Comparison of ENCODE assay signal across 8 mouse cellular contexts in genomic region chr19:47795009-47795728, GRCm38 (mm10). TPM values are rescaled to one million over a fixed set of nuclear protein-coding genes. Genes with fewer than 3 reads are reported as not detected.
DNase-seq lines count a peak whose midpoint lies in the region; ATAC-seq and TF ChIP-seq lines count a peak whose summit lies in the region.

No protein-coding gene starts in this region.

- no peak overlapping the region for H3K4me2 ChIP-seq in intestine, postnatal 0 days (replicated peaks; ENCODE audit: low read depth)
- no peak overlapping the region for H3K4me2 ChIP-seq in intestine, embryonic 16.5 days (ENCODE audit: low read depth, low read length)
- no peak overlapping the region for H3K4me2 ChIP-seq in embryonic facial prominence, embryonic 14.5 days (ENCODE audit: low read depth, low read length)

- no peaks in the 10 kb centered on the region for H3K27me3 ChIP-seq in intestine, postnatal 0 days (replicated peaks; ENCODE audit: control insufficient read depth, insufficient read depth, low read length)
- H3K27me3 ChIP-seq in intestine, embryonic 16.5 days (replicated peaks; ENCODE audit: control insufficient read depth, insufficient read depth, low read length) = no peaks in the 10 kb centered on the region
- H3K27me3 ChIP-seq in embryonic facial prominence, embryonic 14.5 days (replicated peaks; ENCODE audit: control insufficient read depth, insufficient read depth, low read length) = no peaks in the 10 kb centered on the region

- 0 out of 2 replicates have a peak, but pooled peaks have one; percentile 28 for ATAC-seq in intestine, postnatal 0 days
- ATAC-seq in intestine, embryonic 16.5 days = no peak
- ATAC-seq in embryonic facial prominence, embryonic 14.5 days (ENCODE audit: low read depth) = no peak

- no peak overlapping the region for H3K27ac ChIP-seq in intestine, postnatal 0 days (ENCODE audit: low read depth, low read length)
- H3K27ac ChIP-seq in intestine, embryonic 16.5 days (ENCODE audit: low read length) = no peak overlapping the region
- H3K27ac ChIP-seq in embryonic facial prominence, embryonic 14.5 days (replicated peaks; ENCODE audit: low read depth, low read length) = no peak overlapping the region

- no peaks in the 10 kb centered on the region for H3K4me1 ChIP-seq in intestine, postnatal 0 days (replicated peaks; ENCODE audit: control insufficient read depth, insufficient read depth, low read length)
- H3K4me1 ChIP-seq in intestine, embryonic 16.5 days (ENCODE audit: control insufficient read depth, insufficient read depth, low read length) = no peaks in the 10 kb centered on the region
- H3K4me1 ChIP-seq in embryonic facial prominence, embryonic 14.5 days (ENCODE audit: control insufficient read depth, insufficient read depth, low read length) = no peaks in the 10 kb centered on the region

- no peaks in the 10 kb centered on the region for H3K9me3 ChIP-seq in intestine, postnatal 0 days (ENCODE audit: control insufficient read depth)
- no peaks in the 10 kb centered on the region for H3K9me3 ChIP-seq in intestine, embryonic 16.5 days (ENCODE audit: control insufficient read depth, low read length)
- H3K9me3 ChIP-seq in embryonic facial prominence, embryonic 14.5 days (ENCODE audit: control insufficient read depth, low read length) = no peaks in the 10 kb centered on the region

- 46% methylated on average over 15 of the region's 15 CpGs for WGBS in intestine, postnatal 0 days
- WGBS in intestine, embryonic 16.5 days = 54% methylated on average over 15 of the region's 15 CpGs
- 52% methylated on average over 15 of the region's 15 CpGs for WGBS in embryonic facial prominence, embryonic 14.5 days

- TF ChIP-seq CTCF in intestine, postnatal 0 days (IDR thresholded peaks at IDR 0.05; ENCODE audit: low read depth) = peak; percentile 84

- H3K36me3 ChIP-seq in intestine, postnatal 0 days (ENCODE audit: control insufficient read depth, insufficient read depth) = no peaks in the 10 kb centered on the region
- no peaks in the 10 kb centered on the region for H3K36me3 ChIP-seq in intestine, embryonic 16.5 days (ENCODE audit: control insufficient read depth, insufficient read depth, low read length)
- no peaks in the 10 kb centered on the region for H3K36me3 ChIP-seq in embryonic facial prominence, embryonic 14.5 days (ENCODE audit: control insufficient read depth, insufficient read depth, low read length)

- peak; percentile 84 for DNase-seq in adrenal gland, postnatal 14 days
- peak; percentile 39 for DNase-seq in embryonic facial prominence, embryonic 14.5 days (ENCODE audit: low spot score)
- DNase-seq in induced T-regulatory cell, adult 2 months (ENCODE audit: low read depth) = peak; percentile 86
- peak; percentile 68 to 72 for DNase-seq in left cerebral cortex, postnatal 36 days (ENCODE audit: low spot score in 2 of 2)
- peak; percentile 7 for DNase-seq in ovary, adult 18-20 months (ENCODE audit: low spot score)
- DNase-seq in testis, postnatal 14 days (ENCODE audit: low spot score) = peak; percentile 60

- no peak overlapping the region for H3K4me3 ChIP-seq in intestine, postnatal 0 days (ENCODE audit: low read depth, low read length)
- H3K4me3 ChIP-seq in intestine, embryonic 16.5 days (ENCODE audit: low read length) = no peak overlapping the region
- no peak overlapping the region for H3K4me3 ChIP-seq in embryonic facial prominence, embryonic 14.5 days (ENCODE audit: low read depth, low read length)

- H3K9ac ChIP-seq in intestine, postnatal 0 days (ENCODE audit: low read depth, low read length) = no peak overlapping the region
- H3K9ac ChIP-seq in intestine, embryonic 16.5 days (ENCODE audit: low read depth, low read length) = no peak overlapping the region
- H3K9ac ChIP-seq in embryonic facial prominence, embryonic 14.5 days (ENCODE audit: low read depth, low read length) = no peak overlapping the region

- intact Hi-C loops in left cerebral cortex, postnatal 36 days (cut with DNase I) = loop anchor here (5.0 kb wide), 1 partner anchor 63 kb away; the partner anchor contains the start of gene Sfr1

RNA-seq across cellular contexts. Expression of gene Gsto1, which starts 59.6 kb away (rescaled TPM):
- polyA plus RNA-seq in intestine, postnatal 0 days (2015; fragmentation: Nextera tagmentation; extraction: Ambion mirVana) = 742 and 817 TPM in 2 replicates
- polyA plus RNA-seq in intestine, embryonic 16.5 days (2015; fragmentation: Nextera tagmentation; extraction: Ambion mirVana) = 588 and 626 TPM in 2 replicates
- 151 and 169 TPM in 2 replicates for total RNA-seq in adrenal gland, postnatal 14 days (2021)
- 119 and 148 TPM in 2 replicates for polyA plus RNA-seq in embryonic facial prominence, embryonic 14.5 days (2014; fragmentation: Nextera tagmentation; extraction: Ambion mirVana)
- 10 to 100 TPM; 46.6 to 50.3 TPM for total RNA-seq in left cerebral cortex, postnatal 36 days (2021)

Comparison
In these comparisons a context has a peak if more than half of its experiments do, and no peak if none do; other contexts are left out.
1. DNase-seq: peak in every context shown above with its lines; median percentile 86 in induced T-regulatory cell, adult 2 months; 84 in adrenal gland, postnatal 14 days; 70 in left cerebral cortex, postnatal 36 days; 60 in testis, postnatal 14 days; 39 in embryonic facial prominence, embryonic 14.5 days; 7 in ovary, adult 18-20 months.